Mouse (Mus musculus): ENCODE data around the gene Pck1. TPM values are rescaled to one million over a fixed set of nuclear protein-coding genes. Genes with fewer than 3 reads are reported as not detected.

Gene Pck1
- polyA plus RNA-seq, 1 experiment from 2014 or later, result 2.0 TPM

DNA sequence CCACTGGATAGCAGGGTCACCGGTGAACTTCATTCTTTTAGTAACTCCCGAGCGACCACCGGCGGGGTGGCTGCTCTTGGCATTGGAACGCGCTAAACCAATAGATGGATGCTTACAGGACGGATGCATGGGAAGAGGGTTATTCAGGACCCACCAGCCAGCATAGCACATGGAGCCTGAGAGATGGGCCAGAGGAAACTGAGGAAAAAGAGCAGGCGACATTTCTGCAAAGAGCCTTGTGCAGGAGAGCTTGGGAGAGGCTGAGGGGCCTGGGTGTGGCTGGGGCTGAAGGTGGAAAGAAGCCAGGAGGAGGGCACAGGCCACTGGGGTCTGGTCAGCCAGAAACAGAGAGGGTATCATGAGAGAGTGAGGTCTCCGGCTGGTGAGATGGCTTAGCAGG lies 30.5 kb downstream of the Pck1 start:
- Histone ChIP-seq H3K4me1 (ENCODE audit: control insufficient read depth, insufficient read depth, low read length) (peaks cover 8% of the 10 kb centered on the region; the same call in 1 of the 2 replicates), H3K9ac (ENCODE audit: low read length) (no peak overlapping the region), H3K4me3 (replicated peaks; ENCODE audit: low read length) (no peak overlapping the region), H3K9me3 (replicated peaks; ENCODE audit: control insufficient read depth, low read length) (no peaks in the 10 kb centered on the region), H3K27me3 (ENCODE audit: control insufficient read depth, insufficient read depth, low read length) (no peaks in the 10 kb centered on the region; the same call in 1 of the 2 replicates), H3K4me2 (ENCODE audit: low read depth, low read length) (no peak overlapping the region), H3K27ac (ENCODE audit: low read length) (no peak overlapping the region), H3K36me3 (ENCODE audit: control insufficient read depth, insufficient read depth, low read length) (no peaks in the 10 kb centered on the region)
- 89% methylated on average over 10 of the region's 10 CpGs for WGBS
- ATAC-seq (ENCODE audit: insufficient read depth, low FRiP score), result no peak

DNA sequence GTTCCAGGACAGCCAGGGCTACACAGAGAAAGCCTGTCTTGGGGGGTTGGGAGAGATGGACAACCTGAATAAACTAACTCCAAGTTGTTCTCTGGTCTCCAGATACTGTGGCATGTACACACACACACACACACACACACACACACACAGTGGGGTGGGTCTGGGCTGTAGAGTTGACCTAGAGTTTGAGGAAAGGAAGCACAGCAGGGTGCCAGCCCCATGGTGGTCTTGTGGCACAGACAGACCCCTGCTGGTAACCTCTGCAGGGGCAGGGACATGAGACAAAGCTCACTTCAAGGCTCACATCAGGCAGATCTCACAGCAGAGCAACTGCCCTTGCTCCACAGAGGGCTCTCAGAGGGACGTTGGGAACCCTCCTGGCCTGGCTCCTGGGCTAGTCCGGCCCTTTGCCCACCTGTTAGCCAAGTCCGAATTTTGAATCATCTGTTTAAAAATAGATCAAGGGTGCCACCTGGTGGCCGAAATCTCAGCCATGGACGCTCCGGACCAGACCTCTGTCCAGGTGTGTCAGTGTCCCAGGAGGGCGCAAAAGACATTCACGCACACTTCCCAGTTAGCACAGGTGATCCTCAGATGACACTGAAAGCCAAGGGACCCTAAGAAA lies 31.1 kb downstream of the Pck1 start:
- WGBS, result 5% methylated on average over 8 of the region's 8 CpGs
- Histone ChIP-seq H3K4me2 (ENCODE audit: low read depth, low read length) (no peak overlapping the region), H3K36me3 (ENCODE audit: control insufficient read depth, insufficient read depth, low read length) (no peaks in the 10 kb centered on the region), H3K4me1 (ENCODE audit: control insufficient read depth, insufficient read depth, low read length) (peaks cover 8% of the 10 kb centered on the region; the same call in 1 of the 2 replicates), H3K27me3 (ENCODE audit: control insufficient read depth, insufficient read depth, low read length) (no peaks in the 10 kb centered on the region; the same call in 1 of the 2 replicates), H3K9ac (ENCODE audit: low read length) (no peak overlapping the region), H3K9me3 (replicated peaks; ENCODE audit: control insufficient read depth, low read length) (no peaks in the 10 kb centered on the region), H3K27ac (ENCODE audit: low read length) (no peak overlapping the region), H3K4me3 (replicated peaks; ENCODE audit: low read length) (no peak overlapping the region)
- ATAC-seq (ENCODE audit: insufficient read depth, low FRiP score), result 0 out of 2 replicates have a peak, but pooled peaks have one; percentile 6

DNA sequence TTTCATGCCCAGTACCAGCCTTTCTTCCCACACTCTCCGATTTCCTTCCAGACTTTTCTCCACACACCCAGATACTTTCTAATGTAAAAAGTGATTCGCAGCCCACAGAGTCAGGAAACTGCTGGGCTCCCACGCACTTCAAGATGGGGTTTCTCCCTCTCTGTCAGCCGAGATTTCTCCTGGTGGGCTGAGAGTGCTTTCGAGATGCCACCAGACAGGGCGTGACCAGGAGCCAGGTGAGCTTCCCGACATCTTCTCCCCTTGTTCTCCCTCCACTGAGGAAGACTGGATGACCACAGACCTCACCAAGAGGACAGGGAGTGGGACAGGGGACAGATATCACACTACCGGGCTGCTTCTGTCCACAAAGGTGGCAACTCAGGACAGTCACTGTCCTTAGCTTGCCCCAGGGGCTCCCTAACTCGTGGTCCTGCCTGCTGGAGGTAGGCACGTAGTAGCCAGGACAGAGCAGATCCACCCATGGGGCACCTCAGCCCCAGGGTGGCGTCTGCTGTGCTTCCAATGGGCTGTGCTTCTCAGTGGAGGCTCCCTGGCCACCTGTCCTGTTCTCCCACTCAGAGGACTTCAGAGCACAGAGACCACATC lies 31.7 kb downstream of the Pck1 start:
- H3K9ac ChIP-seq (ENCODE audit: low read length), result no peak overlapping the region
- peaks cover 8% of the 10 kb centered on the region; the same call in 1 of the 2 replicates for H3K4me1 ChIP-seq (ENCODE audit: control insufficient read depth, insufficient read depth, low read length)
- H3K9me3 ChIP-seq (replicated peaks; ENCODE audit: control insufficient read depth, low read length), result no peaks in the 10 kb centered on the region
- H3K36me3 ChIP-seq (ENCODE audit: control insufficient read depth, insufficient read depth, low read length), result no peaks in the 10 kb centered on the region
- 57% methylated on average over 11 of the region's 11 CpGs for WGBS
- no peak overlapping the region for H3K4me3 ChIP-seq (replicated peaks; ENCODE audit: low read length)
- H3K27ac ChIP-seq (ENCODE audit: low read length), result no peak overlapping the region
- no peak for ATAC-seq (ENCODE audit: insufficient read depth, low FRiP score)
- no peak overlapping the region for H3K4me2 ChIP-seq (ENCODE audit: low read depth, low read length)
- H3K27me3 ChIP-seq (ENCODE audit: control insufficient read depth, insufficient read depth, low read length), result no peaks in the 10 kb centered on the region; the same call in 1 of the 2 replicates

DNA sequence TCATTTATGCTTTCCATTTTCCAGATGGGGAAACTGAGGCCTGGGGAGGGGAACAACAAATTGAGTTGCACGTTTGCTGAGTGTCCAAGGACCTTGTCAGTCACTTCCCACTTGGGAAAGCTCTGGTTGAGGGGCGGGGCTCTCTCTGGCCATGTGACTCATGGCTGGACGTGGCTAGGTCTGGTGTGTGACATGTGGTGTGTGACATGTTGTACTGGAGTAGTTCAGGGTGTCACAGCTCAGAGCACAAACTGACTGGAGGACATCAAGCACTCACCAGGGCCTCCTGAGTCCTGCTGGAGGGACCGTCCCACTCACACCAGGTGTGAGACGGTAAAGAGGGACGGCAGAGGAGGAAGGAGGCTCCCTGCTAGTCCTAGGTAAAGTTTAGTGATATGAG lies 32.4 kb downstream of the Pck1 start:
- Histone ChIP-seq H3K4me3 (replicated peaks; ENCODE audit: low read length) (no peak overlapping the region), H3K27me3 (ENCODE audit: control insufficient read depth, insufficient read depth, low read length) (no peaks in the 10 kb centered on the region; the same call in 1 of the 2 replicates), H3K9me3 (replicated peaks; ENCODE audit: control insufficient read depth, low read length) (no peaks in the 10 kb centered on the region), H3K9ac (ENCODE audit: low read length) (no peak overlapping the region), H3K36me3 (ENCODE audit: control insufficient read depth, insufficient read depth, low read length) (no peaks in the 10 kb centered on the region), H3K4me2 (ENCODE audit: low read depth, low read length) (no peak overlapping the region), H3K4me1 (ENCODE audit: control insufficient read depth, insufficient read depth, low read length) (peaks cover 8% of the 10 kb centered on the region; the same call in 1 of the 2 replicates), H3K27ac (ENCODE audit: low read length) (no peak overlapping the region)
- ATAC-seq (ENCODE audit: insufficient read depth, low FRiP score), result no peak
- 62% methylated on average over 6 of the region's 6 CpGs for WGBS

DNA sequence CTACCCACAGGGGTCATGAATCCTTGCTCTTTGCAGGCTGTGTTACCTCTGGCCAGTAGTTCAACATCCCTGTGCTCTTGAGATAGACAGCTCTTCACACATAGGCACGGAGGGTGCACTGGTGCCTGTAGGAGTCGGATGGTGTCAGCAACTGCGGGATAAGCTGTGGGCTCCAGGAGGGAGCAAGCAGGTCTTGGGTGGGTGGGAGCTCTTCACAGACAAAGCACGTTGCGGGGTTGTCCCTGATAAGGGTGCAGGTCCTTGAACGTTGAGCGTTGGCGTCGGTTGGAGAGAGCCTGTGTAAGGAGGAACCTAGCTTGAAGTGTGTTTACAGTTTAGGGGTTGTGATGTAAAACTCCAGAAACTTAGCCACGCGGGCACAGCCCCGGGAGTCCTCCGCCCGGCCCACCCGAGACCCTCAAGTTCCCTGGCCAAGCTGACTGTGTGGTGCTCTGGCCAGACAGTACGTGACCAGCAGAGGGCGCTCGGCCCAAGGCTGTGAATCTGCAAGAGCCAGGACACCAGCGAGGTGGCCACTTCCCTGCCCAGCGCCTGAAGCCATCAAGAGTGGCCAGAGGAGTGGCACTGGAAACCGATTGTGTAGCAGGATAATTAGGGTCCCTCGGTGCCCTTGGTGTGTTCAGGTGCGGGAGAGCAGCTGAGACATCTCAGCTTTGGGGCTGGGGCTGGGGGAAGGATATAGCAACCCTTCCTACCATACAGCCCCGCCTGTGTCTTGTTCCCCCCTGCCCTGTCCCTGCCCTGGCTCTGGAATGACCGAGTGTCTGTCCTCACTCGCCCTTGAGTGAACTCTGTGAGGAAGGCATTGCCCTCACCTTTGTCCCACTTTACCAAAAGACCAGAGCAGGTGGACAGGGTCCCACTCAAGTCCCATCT lies 33.4 kb downstream of the Pck1 start:
- no peaks in the 10 kb centered on the region for H3K36me3 ChIP-seq (ENCODE audit: control insufficient read depth, insufficient read depth, low read length)
- WGBS, result 22% methylated on average over 26 of the region's 26 CpGs
- ATAC-seq (ENCODE audit: insufficient read depth, low FRiP score), result peak; percentile 67

DNA sequence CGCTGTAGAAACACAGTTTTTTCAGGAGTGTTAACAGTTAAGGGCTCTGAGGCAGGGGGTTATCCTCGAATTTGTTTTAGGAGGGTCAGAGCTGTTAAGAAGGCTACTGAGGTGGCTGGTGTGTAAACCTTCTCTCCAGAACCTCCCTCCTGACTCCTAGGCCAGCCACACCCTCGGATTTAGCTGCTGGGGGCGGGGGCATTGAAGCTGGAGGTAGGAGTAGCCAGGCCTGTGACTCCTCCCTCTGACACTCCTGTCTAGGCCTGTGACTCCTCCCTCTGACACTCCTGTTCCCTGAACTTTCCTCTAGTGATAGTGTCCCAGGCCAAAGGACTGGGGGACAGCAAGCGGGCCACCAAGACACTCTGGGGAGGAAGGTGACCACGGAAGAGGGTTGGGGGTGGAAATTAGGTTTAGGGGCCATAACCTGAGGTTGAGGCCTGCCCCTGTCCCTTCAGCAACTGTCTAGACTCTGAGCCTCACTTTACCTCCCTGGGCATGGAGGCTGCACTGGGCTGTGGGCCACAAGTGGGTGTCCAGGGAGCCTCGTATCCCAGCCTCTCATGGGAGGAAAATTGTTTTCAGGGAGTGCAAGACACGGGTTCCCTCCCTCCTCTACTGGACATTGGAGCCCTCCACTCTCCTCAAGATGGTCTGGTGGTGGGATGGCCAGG lies 34.5 kb downstream of the Pck1 start:
- no peak overlapping the region for H3K27ac ChIP-seq (ENCODE audit: low read length)
- 32% methylated on average over 8 of the region's 8 CpGs for WGBS

More for the DNA sequence above, 33.4 kb downstream of the Pck1 start:
- H3K4me2 ChIP-seq (ENCODE audit: low read depth, low read length), result no peak overlapping the region
- no peak overlapping the region for H3K27ac ChIP-seq (ENCODE audit: low read length)
- no peaks in the 10 kb centered on the region for H3K9me3 ChIP-seq (replicated peaks; ENCODE audit: control insufficient read depth, low read length)
- H3K4me3 ChIP-seq (replicated peaks; ENCODE audit: low read length), result no peak overlapping the region
- no peaks in the 10 kb centered on the region; the same call in 1 of the 2 replicates for H3K27me3 ChIP-seq (ENCODE audit: control insufficient read depth, insufficient read depth, low read length)
- peaks cover 8% of the 10 kb centered on the region; the same call in 1 of the 2 replicates for H3K4me1 ChIP-seq (ENCODE audit: control insufficient read depth, insufficient read depth, low read length)
- H3K9ac ChIP-seq (ENCODE audit: low read length), result 0 out of 2 replicates have a peak overlapping the region, but pooled peaks have one; percentile 7

DNA sequence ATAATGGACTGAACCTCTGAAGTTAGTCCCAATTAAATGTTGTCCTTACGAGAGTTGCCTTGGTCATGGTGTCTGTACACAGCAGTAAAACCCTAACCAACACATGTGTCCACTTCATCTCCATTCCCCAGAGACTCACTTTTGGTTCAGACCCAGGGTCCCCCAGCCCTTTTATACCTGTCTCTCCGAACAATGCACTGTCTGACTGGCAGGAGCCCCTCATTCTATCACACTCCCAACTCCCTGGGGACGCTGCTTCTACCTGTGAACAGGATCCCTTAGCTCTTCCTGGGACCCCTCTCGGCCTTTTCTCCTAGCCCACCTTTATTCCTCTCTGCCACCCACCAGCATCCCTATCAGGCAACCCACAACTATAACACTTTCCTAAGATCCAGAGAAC lies 41.9 kb downstream of the Pck1 start:
- no peaks in the 10 kb centered on the region for H3K9me3 ChIP-seq (replicated peaks; ENCODE audit: control insufficient read depth, low read length)
- WGBS, result 88% methylated on average over 4 of the region's 4 CpGs
- no peaks in the 10 kb centered on the region for H3K27me3 ChIP-seq (ENCODE audit: control insufficient read depth, insufficient read depth, low read length)
- no peaks in the 10 kb centered on the region for H3K4me1 ChIP-seq (ENCODE audit: control insufficient read depth, insufficient read depth, low read length)
- ATAC-seq (ENCODE audit: insufficient read depth, low FRiP score), result no peak
- no peak overlapping the region for H3K4me2 ChIP-seq (ENCODE audit: low read depth, low read length)
- no peak overlapping the region for H3K27ac ChIP-seq (ENCODE audit: low read length)
- no peak overlapping the region for H3K9ac ChIP-seq (ENCODE audit: low read length)
- no peak overlapping the region for H3K4me3 ChIP-seq (replicated peaks; ENCODE audit: low read length)
- no peaks in the 10 kb centered on the region for H3K36me3 ChIP-seq (ENCODE audit: control insufficient read depth, insufficient read depth, low read length)

More for the DNA sequence above, 34.5 kb downstream of the Pck1 start:
- ATAC-seq (ENCODE audit: insufficient read depth, low FRiP score), result peak; percentile 73
- Histone ChIP-seq H3K4me2 (ENCODE audit: low read depth, low read length) (no peak overlapping the region), H3K4me1 (ENCODE audit: control insufficient read depth, insufficient read depth, low read length) (peaks cover 8% of the 10 kb centered on the region; the same call in 1 of the 2 replicates), H3K36me3 (ENCODE audit: control insufficient read depth, insufficient read depth, low read length) (no peaks in the 10 kb centered on the region), H3K4me3 (replicated peaks; ENCODE audit: low read length) (no peak overlapping the region), H3K9me3 (replicated peaks; ENCODE audit: control insufficient read depth, low read length) (no peaks in the 10 kb centered on the region), H3K9ac (ENCODE audit: low read length) (no peak overlapping the region), H3K27me3 (ENCODE audit: control insufficient read depth, insufficient read depth, low read length) (no peaks in the 10 kb centered on the region; the same call in 1 of the 2 replicates)

DNA sequence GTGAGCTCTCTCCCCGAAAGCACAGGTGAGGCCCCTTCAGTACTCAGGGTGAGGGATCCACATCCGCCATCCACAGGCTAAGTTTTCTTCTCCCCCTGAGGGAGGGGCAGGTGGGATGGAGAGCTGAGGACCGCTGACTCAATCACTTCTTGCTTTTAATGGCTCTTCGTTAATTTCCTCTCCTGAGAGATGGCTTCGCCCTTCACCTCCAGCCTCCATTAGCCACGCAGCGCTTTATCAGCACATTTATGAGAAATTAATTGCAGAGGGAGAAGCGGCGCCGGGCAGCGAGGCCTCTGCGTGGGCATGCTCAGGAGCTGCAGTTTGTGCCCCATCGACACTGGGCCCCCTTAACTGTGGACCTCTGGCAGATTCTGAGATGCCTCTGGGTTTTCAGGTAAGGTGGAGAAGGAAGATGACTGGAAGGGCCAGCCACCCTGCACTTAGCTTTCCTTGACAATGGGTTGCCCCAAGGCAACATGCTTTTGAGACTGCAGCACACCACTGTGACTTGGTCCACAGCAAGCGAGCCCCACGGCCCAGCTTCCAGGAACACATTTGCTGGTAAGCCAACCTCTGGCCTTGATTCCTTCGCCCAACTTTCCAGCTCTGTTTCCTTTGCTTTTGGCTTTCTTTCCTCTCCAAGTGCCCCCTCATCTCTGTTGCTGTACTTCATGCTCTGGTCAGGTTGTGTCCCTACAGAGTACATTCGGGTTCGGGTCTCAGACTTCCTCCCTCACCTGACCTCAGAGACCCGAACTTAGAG lies 50.3 kb downstream of the Pck1 start:
- Histone ChIP-seq H3K27ac (ENCODE audit: low read length) (no peak overlapping the region), H3K4me2 (ENCODE audit: low read depth, low read length) (no peak overlapping the region), H3K36me3 (ENCODE audit: control insufficient read depth, insufficient read depth, low read length) (no peaks in the 10 kb centered on the region), H3K27me3 (ENCODE audit: control insufficient read depth, insufficient read depth, low read length) (no peaks in the 10 kb centered on the region), H3K4me1 (ENCODE audit: control insufficient read depth, insufficient read depth, low read length) (no peaks in the 10 kb centered on the region), H3K9ac (ENCODE audit: low read length) (no peak overlapping the region), H3K4me3 (replicated peaks; ENCODE audit: low read length) (no peak overlapping the region), H3K9me3 (replicated peaks; ENCODE audit: control insufficient read depth, low read length) (no peaks in the 10 kb centered on the region)
- WGBS, result 86% methylated on average over 19 of the region's 19 CpGs
- ATAC-seq (ENCODE audit: insufficient read depth, low FRiP score), result no peak
